Mouse (Mus musculus) splenic B cell, adult 2 months (primary cell): ENCODE measurements around the gene Fn1.

Source experiments
- DNase-seq: peaks from one replicate; pipeline ENCODE4 v3.0.0-alpha.2; 2011; ENCODE audit warnings: low read depth, low spot score
- H3K27me3 ChIP-seq: 2 replicates; pipeline ENCODE4 v1.6.1; 2012; ENCODE audit warnings: mild to moderate bottlenecking, low read length, moderate library complexity, mixed read lengths; ENCODE audit not compliant: control insufficient read depth, poor library complexity, insufficient read depth, severe bottlenecking
- H3K36me3 ChIP-seq: 2 replicates; pipeline ENCODE4 v1.6.1; 2012; ENCODE audit warnings: mild to moderate bottlenecking, low read length, moderate library complexity, mixed read lengths; ENCODE audit not compliant: control insufficient read depth, poor library complexity, insufficient read depth, severe bottlenecking

Gene Fn1

GRCm38 (mm10) chr1:71636116-71636515, 16.9 kb downstream of the Fn1 start:
- H3K36me3 ChIP-seq, result no peaks in the 10 kb centered on the region
- no peaks in the 10 kb centered on the region for H3K27me3 ChIP-seq
- no peak for DNase-seq

DNA sequence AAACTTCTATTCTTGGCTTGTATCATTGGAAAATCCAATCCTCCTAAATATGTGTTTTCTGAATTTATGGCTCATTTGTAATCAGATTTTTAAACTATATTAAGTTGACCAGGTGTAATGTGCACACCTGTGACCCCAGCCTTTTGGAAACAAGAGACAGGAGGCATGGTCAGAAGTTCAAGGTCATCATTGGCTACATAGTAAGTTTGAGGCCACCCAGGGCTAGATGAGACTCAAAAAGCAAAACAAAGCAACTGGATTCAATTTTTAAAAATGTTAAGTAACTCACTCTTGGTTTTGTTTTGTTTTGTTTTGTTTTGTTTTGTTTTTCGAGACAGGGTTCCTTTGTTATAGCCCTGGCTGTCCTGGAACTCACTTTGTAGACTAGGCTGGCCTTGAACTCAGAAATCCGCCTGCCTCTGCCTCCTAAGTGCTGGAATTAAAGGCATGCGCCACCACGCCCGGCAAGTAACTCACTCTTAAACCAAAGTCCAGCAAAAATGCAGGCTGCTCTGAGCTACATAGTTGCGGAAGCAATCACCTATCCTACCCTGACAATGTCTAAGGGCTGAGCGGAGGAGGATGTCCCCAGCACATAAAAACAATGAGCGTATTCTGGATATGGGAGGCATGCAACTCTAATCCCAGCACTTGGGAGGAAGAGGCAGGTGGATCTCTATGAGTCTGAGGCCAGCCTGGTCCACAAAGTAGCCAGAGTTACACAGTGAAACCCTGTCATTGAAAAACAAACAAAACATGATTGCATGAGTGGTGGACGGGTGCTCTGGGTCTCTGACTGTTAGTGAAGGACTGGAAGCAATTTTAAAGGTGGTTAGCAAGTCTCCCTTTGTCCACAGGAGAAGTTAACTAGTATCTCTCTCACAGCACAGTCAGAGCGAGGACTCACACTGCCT, 17.6 kb downstream of the Fn1 start:
- no peak for DNase-seq
- Histone ChIP-seq H3K27me3 (no peaks in the 10 kb centered on the region), H3K36me3 (no peaks in the 10 kb centered on the region)

DNA sequence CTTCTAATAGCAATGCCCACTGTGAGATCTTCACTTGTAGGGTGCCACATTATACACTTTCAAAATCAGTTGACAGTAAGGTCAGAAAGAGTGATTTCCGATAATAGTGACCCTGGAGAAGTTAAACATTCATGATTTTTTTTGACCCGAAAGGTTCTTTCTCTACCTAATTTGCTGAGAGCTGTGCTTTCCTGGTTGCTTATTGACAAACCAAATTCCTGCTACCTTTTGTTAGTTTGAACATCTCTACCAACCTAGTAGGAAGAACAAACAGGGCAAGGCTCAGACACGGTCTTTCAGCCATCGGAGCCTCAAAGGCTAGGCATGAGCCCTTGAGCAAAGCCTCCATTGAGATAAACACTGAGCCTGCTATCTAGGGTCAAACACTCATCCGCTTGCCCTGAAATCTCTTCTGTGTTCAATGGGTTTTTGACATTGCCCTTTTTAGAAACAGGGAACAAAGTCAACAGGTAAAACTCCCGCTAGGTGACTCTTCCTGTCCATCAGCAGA, 18.5 kb downstream of the Fn1 start:
- H3K27me3 ChIP-seq, result no peaks in the 10 kb centered on the region
- no peak for DNase-seq
- no peaks in the 10 kb centered on the region for H3K36me3 ChIP-seq

- DNase-seq, result no peak
- H3K36me3 ChIP-seq, result no peaks in the 10 kb centered on the region
- no peaks in the 10 kb centered on the region for H3K27me3 ChIP-seq
These were observed 20.6 kb downstream of the Fn1 start for GRCm38 (mm10) chr1:71632387-71632786.

- H3K36me3 ChIP-seq, result no peaks in the 10 kb centered on the region
- no peaks in the 10 kb centered on the region for H3K27me3 ChIP-seq
- DNase-seq, result no peak
These were observed 21.2 kb downstream of the Fn1 start for GRCm38 (mm10) chr1:71631811-71632210.

- DNase-seq, result no peak
- Histone ChIP-seq H3K36me3 (no peaks in the 10 kb centered on the region), H3K27me3 (no peaks in the 10 kb centered on the region)
These were observed 22.8 kb downstream of the Fn1 start for GRCm38 (mm10) chr1:71630243-71630642.

- DNase-seq, result no peak
- no peaks in the 10 kb centered on the region for H3K27me3 ChIP-seq
- H3K36me3 ChIP-seq, result no peaks in the 10 kb centered on the region
These were observed 29.4 kb downstream of the Fn1 start for GRCm38 (mm10) chr1:71623625-71624024.

DNA sequence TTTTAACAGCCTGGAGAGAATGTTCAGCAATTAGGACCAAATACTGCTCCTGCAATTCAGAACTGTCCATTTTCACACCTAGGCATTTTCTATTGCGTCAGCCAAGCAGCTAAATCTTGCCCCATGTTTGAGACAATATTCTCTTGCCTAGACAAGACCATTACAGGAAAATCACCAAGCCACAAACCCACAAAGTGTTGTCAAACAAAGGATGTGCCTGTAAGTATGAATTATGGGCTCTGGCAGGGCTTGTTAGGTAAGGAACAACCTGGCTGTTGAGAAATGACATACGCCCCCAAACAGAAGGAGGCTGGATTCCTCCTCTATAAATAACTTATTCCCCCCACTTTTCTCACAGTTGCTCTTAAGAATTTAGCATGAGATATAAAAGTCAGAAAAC, 31.5 kb downstream of the Fn1 start:
- H3K36me3 ChIP-seq, result no peaks in the 10 kb centered on the region
- DNase-seq, result no peak
- H3K27me3 ChIP-seq, result no peaks in the 10 kb centered on the region

GRCm38 (mm10) chr1:71614545-71615246, 38.3 kb downstream of the Fn1 start:
- DNase-seq, result no peak
- no peaks in the 10 kb centered on the region for H3K27me3 ChIP-seq
- no peaks in the 10 kb centered on the region for H3K36me3 ChIP-seq

GRCm38 (mm10) chr1:71612256-71612655, 40.7 kb downstream of the Fn1 start:
- DNase-seq, result no peak
- no peaks in the 10 kb centered on the region for H3K36me3 ChIP-seq

DNA sequence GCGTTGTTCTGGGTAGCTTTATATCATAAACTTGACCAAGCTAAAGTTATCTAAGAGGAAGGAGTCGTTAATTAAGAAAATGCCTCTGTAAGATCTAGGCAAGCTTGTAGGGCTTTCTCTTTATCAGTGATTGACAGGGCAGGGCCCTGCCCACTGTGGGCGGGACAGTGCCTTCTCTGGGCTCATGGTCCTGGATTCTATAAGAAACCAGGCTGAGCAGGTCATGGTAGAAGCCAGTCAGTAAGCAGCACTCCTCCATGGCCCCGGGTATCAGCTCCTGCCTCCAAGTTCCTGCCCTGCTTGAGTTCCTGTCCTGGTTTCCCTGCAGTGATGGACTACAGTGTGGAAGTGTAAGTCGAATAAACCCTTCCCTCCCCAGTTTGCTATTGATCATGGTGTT, 43.1 kb downstream of the Fn1 start:
- H3K27me3 ChIP-seq, result no peaks in the 10 kb centered on the region
- no peaks in the 10 kb centered on the region for H3K36me3 ChIP-seq
- DNase-seq, result no peak

More at GRCm38 (mm10) chr1:71612256-71612655, 40.7 kb downstream of the Fn1 start:
- no peaks in the 10 kb centered on the region for H3K27me3 ChIP-seq

DNA sequence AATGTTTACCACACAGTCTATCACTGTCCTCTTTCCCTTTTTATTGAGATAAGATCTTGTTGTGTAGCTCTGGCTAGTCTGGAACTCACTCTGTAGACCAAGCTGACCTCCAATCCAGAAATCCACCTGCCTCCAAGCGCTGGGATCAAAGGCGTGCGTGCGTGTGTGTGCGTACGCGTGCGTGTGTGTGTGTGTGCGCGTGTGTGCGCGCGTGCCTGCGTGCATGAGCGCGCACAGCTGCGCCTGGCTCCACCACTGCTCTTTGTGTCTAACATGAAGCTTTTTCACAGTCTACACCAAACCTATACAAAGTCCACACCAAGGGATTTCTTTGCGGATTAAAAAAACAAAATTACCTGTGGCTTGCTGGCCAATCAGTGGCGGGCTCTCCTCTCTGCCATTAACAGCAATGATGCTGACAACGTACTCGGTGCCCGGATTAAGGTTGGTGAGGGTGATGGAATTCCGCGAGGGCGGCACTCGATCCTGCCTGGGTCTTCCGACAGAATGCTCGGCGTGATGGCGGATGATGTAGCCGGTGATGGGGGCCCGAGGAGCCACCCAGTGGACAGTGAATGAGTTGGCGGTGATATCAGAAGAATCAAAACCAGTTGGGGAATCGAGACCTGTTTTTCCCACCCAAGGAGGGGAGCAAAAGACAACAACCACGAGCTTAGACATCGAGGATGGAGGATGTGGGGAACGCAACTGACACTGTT, 43.8 kb downstream of the Fn1 start:
- H3K27me3 ChIP-seq, result no peaks in the 10 kb centered on the region
- DNase-seq, result no peak
- H3K36me3 ChIP-seq, result no peaks in the 10 kb centered on the region

- DNase-seq, result no peak
- Histone ChIP-seq H3K36me3 (no peaks in the 10 kb centered on the region), H3K27me3 (no peaks in the 10 kb centered on the region)
These were observed 46.2 kb downstream of the Fn1 start for GRCm38 (mm10) chr1:71606600-71607325.

DNA sequence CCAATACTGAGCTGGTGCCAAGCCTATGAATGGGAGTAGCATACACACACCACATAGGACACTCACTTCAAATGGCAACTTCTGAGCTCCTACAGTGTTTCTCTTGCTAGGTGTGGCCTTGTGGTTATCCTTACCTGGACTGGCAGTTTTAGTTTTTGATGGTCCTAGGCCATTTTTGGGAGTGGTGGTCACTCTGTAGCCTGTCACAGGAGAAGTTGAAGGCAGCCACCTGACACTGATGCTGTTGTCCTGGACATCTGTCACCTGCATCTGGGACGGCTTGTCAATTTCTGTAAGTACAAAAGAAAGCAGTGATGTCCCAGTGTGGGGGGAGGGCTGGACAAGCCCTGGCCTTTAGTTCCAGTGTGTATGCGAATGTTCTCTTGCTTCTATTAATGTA, 47.2 kb downstream of the Fn1 start:
- H3K36me3 ChIP-seq, result no peaks in the 10 kb centered on the region

More for the DNA sequence above, 47.2 kb downstream of the Fn1 start:
- no peaks in the 10 kb centered on the region for H3K27me3 ChIP-seq
- no peak for DNase-seq
